Mouse (Mus musculus): Measurements from ENCODE around the gene Gpr156. TPM values are rescaled to one million over a fixed set of nuclear protein-coding genes. Genes with fewer than 3 reads are reported as not detected.

Gpr156 gene
- total RNA-seq, 1 experiment: 0.22 TPM

GRCm38 (mm10) chr16:37929626-37930025 is 13.3 kb downstream of the Gpr156 start:
- TF ChIP-seq ZC3H11A (IDR thresholded peaks at IDR 0.05; ENCODE audit: borderline replicate concordance, low read depth, low read length): no peak
- no peak for TF ChIP-seq MAFK (IDR thresholded peaks at IDR 0.05; ENCODE audit: insufficient read depth, low read depth, low read length)
- TF ChIP-seq HCFC1 (IDR thresholded peaks at IDR 0.05; ENCODE audit: borderline replicate concordance, insufficient read depth, low read length): no peak
- TF ChIP-seq CHD2 (IDR thresholded peaks at IDR 0.05; ENCODE audit: low read depth, low read length): no peak
- TF ChIP-seq ZNF384 (IDR thresholded peaks at IDR 0.05; ENCODE audit: low read depth, low read length): no peak
- Histone ChIP-seq H3K9me3 (ENCODE audit: control insufficient read depth, insufficient read depth, low read depth, low read length) (no peaks in the 10 kb centered on the region), H3K4me3 (ENCODE audit: insufficient read depth in 1 of 2, low read depth in 1 of 2, low read length in 2 of 2, poor library complexity in 1 of 2, severe bottlenecking in 1 of 2) (no peak overlapping the region), H3K4me1 (ENCODE audit: control insufficient read depth in 2 of 2, insufficient read depth in 2 of 2, low read length in 2 of 2, poor library complexity in 1 of 2) (no peaks in the 10 kb centered on the region), H3K36me3 (ENCODE audit: control insufficient read depth, insufficient read depth, low read length, poor library complexity, severe bottlenecking) (no peaks in the 10 kb centered on the region), H3K9ac (ENCODE audit: insufficient read depth, low read depth, low read length, poor library complexity, severe bottlenecking) (no peak overlapping the region), H3K27ac (ENCODE audit: insufficient read depth, low read depth, low read length, poor library complexity, severe bottlenecking) (no peak overlapping the region)
- no peak for DNase-seq (ENCODE audit: low read depth, low spot score)
- in situ Hi-C loops (cut with MboI; ENCODE audit: low sequenced_read_pairs in 2 of 2, unreplicated experiment in 2 of 2): loop anchor here in 1 of 2 experiments (25.0 kb wide), 1 partner anchor 558 kb away; no protein-coding TSS in a partner anchor

- in situ Hi-C loops (cut with MboI; ENCODE audit: low sequenced_read_pairs in 2 of 2, unreplicated experiment in 2 of 2): loop anchor here in 1 of 2 experiments (25.0 kb wide), 1 partner anchor 552 kb away; no protein-coding TSS in a partner anchor
- Histone ChIP-seq H3K9ac (ENCODE audit: insufficient read depth, low read depth, low read length, poor library complexity, severe bottlenecking) (no peak overlapping the region), H3K4me1 (ENCODE audit: control insufficient read depth in 2 of 2, insufficient read depth in 2 of 2, low read length in 2 of 2, poor library complexity in 1 of 2) (peaks cover 0 to 5% of the 10 kb centered on the region in 2 experiments; a peak in 1 of 4 replicates), H3K4me3 (ENCODE audit: insufficient read depth in 1 of 2, low read depth in 1 of 2, low read length in 2 of 2, poor library complexity in 1 of 2, severe bottlenecking in 1 of 2) (no peak overlapping the region), H3K27ac (ENCODE audit: insufficient read depth, low read depth, low read length, poor library complexity, severe bottlenecking) (no peak overlapping the region), H3K36me3 (ENCODE audit: control insufficient read depth, insufficient read depth, low read length, poor library complexity, severe bottlenecking) (no peaks in the 10 kb centered on the region), H3K9me3 (ENCODE audit: control insufficient read depth, insufficient read depth, low read depth, low read length) (no peaks in the 10 kb centered on the region)
- DNase-seq (ENCODE audit: low read depth, low spot score): no peak
- TF ChIP-seq HCFC1 (IDR thresholded peaks at IDR 0.05; ENCODE audit: borderline replicate concordance, insufficient read depth, low read length) (no peak), ZNF384 (IDR thresholded peaks at IDR 0.05; ENCODE audit: low read depth, low read length) (no peak), MAFK (IDR thresholded peaks at IDR 0.05; ENCODE audit: insufficient read depth, low read depth, low read length) (no peak), ZC3H11A (IDR thresholded peaks at IDR 0.05; ENCODE audit: borderline replicate concordance, low read depth, low read length) (no peak), CHD2 (IDR thresholded peaks at IDR 0.05; ENCODE audit: low read depth, low read length) (no peak)
Measured at GRCm38 (mm10) chr16:37934932-37935331, 18.6 kb downstream of the Gpr156 start.

- TF ChIP-seq MAFK (IDR thresholded peaks at IDR 0.05; ENCODE audit: insufficient read depth, low read depth, low read length) (no peak), ZNF384 (IDR thresholded peaks at IDR 0.05; ENCODE audit: low read depth, low read length) (no peak), HCFC1 (IDR thresholded peaks at IDR 0.05; ENCODE audit: borderline replicate concordance, insufficient read depth, low read length) (no peak), ZC3H11A (IDR thresholded peaks at IDR 0.05; ENCODE audit: borderline replicate concordance, low read depth, low read length) (no peak), CHD2 (IDR thresholded peaks at IDR 0.05; ENCODE audit: low read depth, low read length) (no peak)
- no peak for DNase-seq (ENCODE audit: low read depth, low spot score)
- Histone ChIP-seq H3K4me3 (ENCODE audit: insufficient read depth in 1 of 2, low read depth in 1 of 2, low read length in 2 of 2, poor library complexity in 1 of 2, severe bottlenecking in 1 of 2) (no peak overlapping the region), H3K36me3 (ENCODE audit: control insufficient read depth, insufficient read depth, low read length, poor library complexity, severe bottlenecking) (no peaks in the 10 kb centered on the region), H3K27ac (ENCODE audit: insufficient read depth, low read depth, low read length, poor library complexity, severe bottlenecking) (no peak overlapping the region), H3K9me3 (ENCODE audit: control insufficient read depth, insufficient read depth, low read depth, low read length) (no peaks in the 10 kb centered on the region), H3K4me1 (ENCODE audit: control insufficient read depth in 2 of 2, insufficient read depth in 2 of 2, low read length in 2 of 2, poor library complexity in 1 of 2) (peaks cover 0 to 5% of the 10 kb centered on the region in 2 experiments; a peak in 1 of 4 replicates), H3K9ac (ENCODE audit: insufficient read depth, low read depth, low read length, poor library complexity, severe bottlenecking) (no peak overlapping the region)
- in situ Hi-C loops (cut with MboI; ENCODE audit: low sequenced_read_pairs in 2 of 2, unreplicated experiment in 2 of 2): loop anchor here in 1 of 2 experiments (25.0 kb wide), 1 partner anchor 550 kb away; no protein-coding TSS in a partner anchor
Measured at GRCm38 (mm10) chr16:37937276-37937675, 21.0 kb downstream of the Gpr156 start.

- H3K36me3 ChIP-seq (ENCODE audit: control insufficient read depth, insufficient read depth, low read length, poor library complexity, severe bottlenecking): no peaks in the 10 kb centered on the region
- TF ChIP-seq HCFC1 (IDR thresholded peaks at IDR 0.05; ENCODE audit: borderline replicate concordance, insufficient read depth, low read length) (no peak), ZC3H11A (IDR thresholded peaks at IDR 0.05; ENCODE audit: borderline replicate concordance, low read depth, low read length) (no peak), CHD2 (IDR thresholded peaks at IDR 0.05; ENCODE audit: low read depth, low read length) (no peak), MAFK (IDR thresholded peaks at IDR 0.05; ENCODE audit: insufficient read depth, low read depth, low read length) (no peak), ZNF384 (IDR thresholded peaks at IDR 0.05; ENCODE audit: low read depth, low read length) (no peak)
- no peak overlapping the region for H3K4me3 ChIP-seq (ENCODE audit: insufficient read depth in 1 of 2, low read depth in 1 of 2, low read length in 2 of 2, poor library complexity in 1 of 2, severe bottlenecking in 1 of 2)
- in situ Hi-C loops (cut with MboI; ENCODE audit: low sequenced_read_pairs in 2 of 2, unreplicated experiment in 2 of 2): loop anchor here in 1 of 2 experiments (25.0 kb wide), 1 partner anchor 549 kb away; no protein-coding TSS in a partner anchor
- no peaks in the 10 kb centered on the region for H3K9me3 ChIP-seq (ENCODE audit: control insufficient read depth, insufficient read depth, low read depth, low read length)
- H3K4me1 ChIP-seq (ENCODE audit: control insufficient read depth in 2 of 2, insufficient read depth in 2 of 2, low read length in 2 of 2, poor library complexity in 1 of 2): peaks cover 0 to 5% of the 10 kb centered on the region in 2 experiments; a peak in 1 of 4 replicates
- peak; percentile 63 for DNase-seq (ENCODE audit: low read depth, low spot score)
- H3K27ac ChIP-seq (ENCODE audit: insufficient read depth, low read depth, low read length, poor library complexity, severe bottlenecking): no peak overlapping the region
- no peak overlapping the region for H3K9ac ChIP-seq (ENCODE audit: insufficient read depth, low read depth, low read length, poor library complexity, severe bottlenecking)
Measured at GRCm38 (mm10) chr16:37938125-37939081, 22.1 kb downstream of the Gpr156 start.

Measured in ES-E14 (cell line).